Mouse (Mus musculus) lung, postnatal 0 days (tissue): ENCODE data around the gene Fam162a.

Source experiments
- CTCF ChIP-seq: IDR thresholded peaks from 2 replicates; pipeline ENCODE4 v1.5.1; 2016; ENCODE audit warnings: antibody characterized with exemption, mild to moderate bottlenecking
- EP300 ChIP-seq: IDR thresholded peaks from 2 replicates; pipeline ENCODE4 v1.6.1; 2016; ENCODE audit warnings: antibody characterized with exemption, mild to moderate bottlenecking, control low read depth

- TF ChIP-seq CTCF (no peak), EP300 (no peak)
Measured at GRCm38 (mm10) chr16:36053524-36054275, 17.7 kb downstream of the Fam162a start.
